Mouse (Mus musculus) activated CD4-positive, CD25-positive, alpha-beta regulatory T cell, adult 4 months (primary cell): ENCODE measurements around the gene Slc38a2. TPM values are rescaled to one million over a fixed set of nuclear protein-coding genes. Genes with fewer than 3 reads are reported as not detected.
A peak's percentile ranks its signal among the peaks of the same experiment; 100 is the strongest.

Source experiments
- ATAC-seq: one replicate; pipeline ENCODE4 v1.8.0; 2017
- polyA plus RNA-seq, 2 experiments: library from polyadenylated mRNA; unstranded; fragments of 100-300 nt; shearing (Covaris generic); gene quantifications; one replicate each; pipeline ENCODE4 v1.2.1; 2017

Slc38a2 gene
- 10 to 100 TPM; 36.1 to 47.0 TPM for polyA plus RNA-seq

DNA sequence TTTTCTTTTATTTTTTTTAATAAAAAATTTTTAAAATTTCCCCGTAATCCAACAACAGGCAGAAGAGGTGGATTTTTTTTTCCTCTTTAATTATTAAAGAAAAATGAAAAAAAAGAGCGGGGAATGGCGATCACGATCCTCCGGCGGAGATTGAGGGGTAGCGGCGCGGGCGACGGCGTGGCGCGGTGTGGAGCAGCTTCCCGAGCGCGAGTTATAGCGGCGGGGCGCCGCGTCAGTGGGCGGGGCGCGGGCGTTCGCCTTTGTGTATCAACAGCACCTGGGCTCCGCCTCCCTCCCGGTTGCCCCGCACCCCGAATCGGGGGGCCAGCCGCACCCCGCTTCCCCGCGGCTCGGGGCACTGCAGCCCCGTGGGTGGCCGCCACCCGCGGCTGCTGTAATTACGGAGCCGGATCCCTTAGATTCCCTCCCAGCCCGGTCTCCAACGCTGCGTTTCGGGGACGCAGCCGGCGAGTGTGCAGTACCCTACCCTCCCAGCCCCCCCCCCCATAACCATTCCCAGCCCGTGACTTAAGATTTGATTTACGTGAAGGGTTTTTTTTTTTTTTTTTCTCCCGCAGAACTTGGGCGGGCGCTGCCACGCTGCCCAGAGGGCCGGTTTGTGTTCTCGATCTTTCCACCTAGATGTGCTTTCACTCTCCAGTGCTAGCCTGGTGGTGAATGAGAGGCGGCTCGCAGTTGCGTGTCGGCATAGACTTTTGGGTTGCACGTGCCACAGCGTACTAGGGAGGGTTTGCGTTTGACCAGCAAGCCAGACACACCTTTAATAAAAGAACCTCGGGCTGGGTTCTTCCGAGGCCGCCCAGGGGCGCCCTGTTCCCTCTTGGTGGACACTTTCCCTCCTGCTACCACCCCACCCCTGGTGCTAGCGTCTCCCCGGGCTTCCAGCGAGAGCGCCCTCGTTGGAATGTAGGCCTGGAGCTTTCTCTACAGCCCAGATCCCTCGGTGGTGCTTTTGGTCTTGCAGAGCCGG is at the start of gene Slc38a2:
Gene Slc38a2, minus strand, starts transcription at position 210 of the 991 bp plus-strand sequence.
- ATAC-seq, result peak; percentile 61

DNA sequence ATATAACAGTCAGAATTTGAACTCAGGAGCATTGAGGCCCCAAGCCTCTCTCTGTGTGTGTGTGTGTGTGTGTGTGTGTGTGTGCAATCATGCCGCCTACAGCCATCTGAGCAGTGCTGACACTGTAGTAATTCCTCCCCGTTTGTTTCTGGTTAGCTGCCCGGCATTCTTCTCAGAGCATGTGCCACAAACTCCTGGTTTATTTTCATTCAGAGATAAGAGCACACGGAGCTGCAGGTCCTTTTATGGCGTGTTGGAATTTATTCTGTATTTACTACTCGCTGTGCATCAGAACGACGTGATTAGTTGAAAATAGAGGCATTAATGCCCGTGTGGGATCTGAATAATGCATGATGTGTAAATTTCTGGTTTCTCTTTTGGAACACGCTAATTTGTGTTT is 49.6 kb upstream of the Slc38a2 start:
- ATAC-seq, result no peak

DNA sequence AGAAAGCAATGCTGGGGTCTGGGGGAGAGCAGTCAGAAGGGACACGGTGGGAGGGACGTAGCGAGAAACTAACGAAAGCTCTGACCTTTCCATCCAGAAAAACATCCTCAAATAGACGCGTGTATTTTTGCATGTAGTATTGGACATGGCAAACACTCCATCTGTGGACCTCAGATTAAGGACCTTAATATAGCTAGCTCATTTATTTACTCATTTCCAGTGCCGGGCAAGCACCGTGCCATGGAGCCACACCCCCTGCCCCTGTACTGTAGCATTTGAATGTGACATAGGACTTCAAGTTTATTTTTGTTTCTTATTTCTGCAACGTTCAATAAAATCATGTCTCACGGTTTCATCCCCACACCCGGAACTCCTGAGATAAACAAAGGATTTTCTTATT is 48.0 kb upstream of the Slc38a2 start:
- ATAC-seq, result no peak

DNA sequence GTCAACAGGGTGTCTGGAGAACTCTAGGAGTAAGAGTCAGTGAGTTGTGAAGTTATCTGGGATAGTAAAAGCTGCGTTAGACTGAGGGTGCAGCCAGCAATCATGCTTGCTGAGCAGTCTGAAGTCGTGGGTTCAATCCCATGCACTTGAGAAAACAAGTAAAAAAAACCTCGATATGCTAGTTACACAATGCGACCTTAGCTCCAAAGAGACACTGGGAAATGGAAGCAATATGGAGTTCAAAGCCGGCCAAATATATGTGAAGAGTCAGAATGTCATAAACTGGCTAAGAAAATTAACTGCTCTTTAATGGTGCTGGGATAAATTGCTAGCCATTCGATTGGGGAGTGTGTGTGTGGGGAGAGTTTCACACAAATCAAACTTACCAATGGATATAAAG is 47.5 kb upstream of the Slc38a2 start:
- no peak for ATAC-seq

DNA sequence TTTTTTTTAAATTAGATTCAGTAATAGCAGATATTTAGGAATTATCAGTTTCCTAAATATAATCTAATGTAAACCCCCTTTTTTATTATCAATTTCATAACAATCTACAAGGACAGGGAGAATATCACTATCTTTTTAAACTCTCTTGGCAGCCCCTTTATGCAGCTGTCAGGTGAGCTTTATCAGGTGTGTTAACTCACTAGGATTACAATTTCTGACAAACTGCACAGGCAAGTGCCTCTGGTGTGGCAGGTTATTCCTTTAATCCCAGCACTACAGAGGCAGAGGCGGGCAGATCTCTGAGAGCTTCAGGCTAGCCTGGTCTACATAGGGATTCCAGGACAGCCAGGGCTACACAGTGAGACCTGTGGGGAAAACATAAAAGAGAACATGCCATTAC is 45.8 kb upstream of the Slc38a2 start:
- no peak for ATAC-seq

DNA sequence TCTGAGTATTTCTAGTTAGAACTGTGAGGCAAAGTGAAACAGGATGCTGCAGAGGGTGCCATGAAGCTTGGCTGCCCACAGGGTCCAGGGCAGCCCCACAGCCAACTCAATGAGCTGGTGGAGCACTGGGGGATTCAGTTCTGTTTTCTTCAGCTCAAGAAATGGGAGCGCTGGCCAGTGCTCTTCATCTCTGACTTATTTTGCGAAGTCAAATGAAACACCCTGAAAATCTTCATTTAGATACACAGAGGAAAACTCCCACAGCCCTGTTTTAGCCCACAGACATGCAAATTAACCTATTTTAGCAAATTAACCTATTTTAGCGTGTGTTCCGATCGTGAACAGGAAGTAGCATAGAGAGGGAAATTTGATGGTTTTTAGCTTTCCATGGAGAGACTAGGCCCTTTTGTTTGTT is 45.4 kb upstream of the Slc38a2 start:
- ATAC-seq, result peak; percentile 87

DNA sequence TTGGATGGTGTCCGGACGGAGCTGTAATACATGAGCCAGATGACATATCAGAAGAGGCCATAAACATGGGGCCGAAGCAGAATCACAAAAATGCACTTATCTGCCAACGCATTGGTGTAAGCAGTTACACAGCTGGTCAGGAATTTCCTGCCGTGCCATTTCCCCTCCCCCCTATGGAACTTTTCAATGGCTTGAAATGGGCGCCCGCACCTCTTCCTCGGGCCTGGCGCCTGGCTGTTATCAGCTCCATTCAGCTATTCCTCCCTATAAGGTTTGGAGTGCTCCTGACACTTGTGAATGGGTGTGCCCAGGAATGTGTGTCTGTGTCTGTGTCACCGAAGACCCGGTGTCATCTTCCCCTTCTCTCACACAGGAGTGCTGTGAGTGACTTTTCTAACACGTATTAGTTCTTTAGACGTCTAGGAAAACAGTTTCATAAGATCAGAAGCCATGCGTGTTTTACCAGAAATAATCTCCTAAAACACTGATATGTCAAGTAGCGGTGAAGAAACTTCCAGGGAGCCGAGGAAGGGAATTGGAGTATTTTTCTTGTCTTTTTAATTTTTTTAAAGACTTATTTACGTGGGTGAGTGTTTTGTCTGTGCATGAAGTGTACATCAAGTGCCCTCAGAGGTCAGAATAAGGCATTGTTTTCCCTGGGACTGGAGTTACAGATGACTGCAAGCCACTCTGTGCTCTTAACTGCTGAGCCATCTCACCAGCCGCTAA is 44.8 kb upstream of the Slc38a2 start:
- no peak for ATAC-seq

DNA sequence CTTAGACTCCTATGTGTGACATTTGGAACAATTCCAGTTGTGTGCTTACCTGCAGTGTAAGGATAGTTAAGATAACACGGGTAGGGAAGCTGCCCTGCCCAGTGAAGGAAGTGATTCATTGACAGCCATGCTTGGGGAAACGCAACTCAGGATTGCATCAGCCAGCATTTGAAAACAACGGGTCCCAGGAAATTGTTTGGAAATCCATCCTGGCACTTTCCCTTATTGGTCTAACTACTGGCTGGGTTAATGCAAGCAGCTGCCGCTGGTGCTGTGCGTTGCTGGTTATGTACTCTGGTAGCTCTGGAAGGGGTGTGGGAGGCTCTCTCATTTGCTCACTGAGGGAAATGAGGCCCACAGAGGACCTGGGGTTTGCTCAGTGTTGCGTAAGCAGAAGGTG is 43.7 kb upstream of the Slc38a2 start:
- no peak for ATAC-seq

DNA sequence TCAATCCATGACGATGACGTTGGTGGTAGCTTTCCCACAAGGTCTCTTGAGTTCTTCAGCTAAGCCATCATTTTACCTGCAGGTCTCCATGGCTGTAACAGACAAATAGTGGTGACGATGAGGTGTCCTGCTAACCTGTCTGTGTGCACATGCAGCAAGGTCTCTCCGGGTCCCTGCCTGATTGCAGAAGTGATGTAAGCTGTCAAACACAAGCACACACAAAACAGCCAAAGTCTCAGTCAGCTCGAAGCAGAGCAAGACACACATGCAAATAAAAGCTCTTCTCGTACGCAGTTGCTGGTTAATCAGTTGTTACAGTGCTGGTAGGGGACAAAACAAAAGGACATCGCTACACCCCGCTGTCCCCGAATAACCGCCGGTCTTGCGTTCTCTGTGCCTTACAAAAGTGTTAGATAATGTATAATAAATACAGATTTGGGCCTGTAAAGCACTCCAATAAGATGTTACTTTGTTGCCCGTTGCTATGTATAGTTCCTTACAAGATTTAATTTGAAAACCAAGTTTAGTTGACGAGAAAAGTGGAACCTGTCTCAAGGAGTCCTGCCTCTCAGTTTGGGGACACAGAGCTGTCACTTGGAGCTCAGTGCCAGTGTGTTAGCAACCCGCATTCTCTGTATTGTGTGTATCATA is 43.2 kb upstream of the Slc38a2 start:
- no peak for ATAC-seq

DNA sequence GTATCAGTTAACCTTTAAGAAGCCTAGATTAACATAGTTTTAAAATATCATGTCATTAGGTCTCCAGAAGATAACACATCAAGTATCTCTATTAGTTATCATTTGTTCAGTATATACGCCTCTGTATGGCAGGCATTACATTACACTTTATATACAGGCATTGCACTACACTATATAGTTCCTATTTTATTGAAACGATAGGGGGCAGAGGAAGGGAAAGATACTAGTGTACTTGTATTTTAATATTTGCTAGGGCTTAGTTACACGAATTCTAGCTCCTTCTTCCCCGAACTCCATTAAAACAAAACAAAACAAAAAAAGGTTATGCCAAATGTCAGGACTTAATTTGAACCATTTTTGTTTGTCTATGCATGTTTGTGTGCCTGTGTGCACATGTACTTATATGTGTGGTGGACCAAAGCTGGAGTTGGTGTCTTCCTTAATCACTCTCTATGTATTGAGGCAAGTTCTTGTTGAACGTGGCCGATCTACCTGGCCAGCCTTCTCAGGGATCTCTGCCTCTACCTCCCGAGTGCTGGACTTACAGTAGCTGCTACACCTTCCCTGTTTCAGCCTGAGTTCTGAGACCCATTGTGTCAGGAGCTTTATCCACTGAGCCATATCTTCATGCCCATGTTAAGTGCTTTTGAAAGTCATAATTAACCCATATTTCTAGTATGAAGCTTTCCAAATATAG is 41.5 kb upstream of the Slc38a2 start:
- no peak for ATAC-seq

DNA sequence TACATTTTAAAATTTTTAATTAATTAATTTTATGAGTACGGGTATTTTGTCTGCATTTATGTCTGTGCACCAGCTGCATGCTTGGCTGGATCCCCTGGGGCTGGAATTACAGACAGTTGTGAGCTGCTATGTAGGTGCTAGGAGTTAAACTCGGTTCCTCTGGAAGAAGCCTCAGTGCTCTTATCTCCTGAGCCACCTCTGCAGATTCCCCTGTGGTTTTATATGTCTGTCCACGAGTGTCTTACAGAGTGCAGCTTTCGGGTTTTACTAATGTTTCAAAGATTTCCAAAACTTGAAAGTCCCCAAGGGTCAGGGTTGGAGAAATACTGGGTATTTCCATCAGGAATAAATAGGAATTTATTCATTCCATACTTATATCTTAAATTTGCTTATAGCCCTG is 40.6 kb upstream of the Slc38a2 start:
- no peak for ATAC-seq

DNA sequence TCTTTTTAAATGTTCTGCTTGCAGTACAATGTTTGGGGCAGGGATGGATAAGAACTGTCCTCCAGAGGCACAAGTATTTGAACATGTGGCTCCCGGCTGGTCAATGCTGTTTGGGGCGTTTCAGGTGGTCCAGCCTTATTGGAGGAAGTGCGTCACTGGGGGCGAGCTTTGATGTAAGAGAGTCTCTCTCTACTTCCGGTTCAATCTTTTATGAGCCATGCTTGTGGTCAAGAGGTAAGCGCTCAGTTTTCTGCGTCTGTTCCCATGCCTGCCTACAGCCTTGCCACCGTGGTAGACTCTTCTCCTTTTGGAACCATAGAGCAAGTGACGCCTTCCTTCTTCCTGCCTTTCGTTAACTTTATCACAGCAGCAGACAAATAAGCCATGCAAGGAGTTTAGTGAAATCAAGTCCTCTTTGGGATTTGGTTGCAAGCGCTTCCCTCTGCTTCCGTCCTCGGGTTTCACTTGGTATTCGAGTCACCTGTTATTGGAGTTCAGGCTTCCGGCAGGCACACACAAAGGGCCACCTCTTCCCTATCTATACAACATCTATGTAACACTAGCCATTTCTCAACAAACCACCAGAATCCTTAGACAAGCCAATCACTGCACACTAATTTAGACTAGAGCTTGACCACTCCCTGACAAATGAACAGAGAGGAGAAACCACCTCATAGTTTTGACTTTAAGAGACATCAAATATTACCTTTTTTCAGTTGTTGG is 37.3 kb upstream of the Slc38a2 start:
- no peak for ATAC-seq

DNA sequence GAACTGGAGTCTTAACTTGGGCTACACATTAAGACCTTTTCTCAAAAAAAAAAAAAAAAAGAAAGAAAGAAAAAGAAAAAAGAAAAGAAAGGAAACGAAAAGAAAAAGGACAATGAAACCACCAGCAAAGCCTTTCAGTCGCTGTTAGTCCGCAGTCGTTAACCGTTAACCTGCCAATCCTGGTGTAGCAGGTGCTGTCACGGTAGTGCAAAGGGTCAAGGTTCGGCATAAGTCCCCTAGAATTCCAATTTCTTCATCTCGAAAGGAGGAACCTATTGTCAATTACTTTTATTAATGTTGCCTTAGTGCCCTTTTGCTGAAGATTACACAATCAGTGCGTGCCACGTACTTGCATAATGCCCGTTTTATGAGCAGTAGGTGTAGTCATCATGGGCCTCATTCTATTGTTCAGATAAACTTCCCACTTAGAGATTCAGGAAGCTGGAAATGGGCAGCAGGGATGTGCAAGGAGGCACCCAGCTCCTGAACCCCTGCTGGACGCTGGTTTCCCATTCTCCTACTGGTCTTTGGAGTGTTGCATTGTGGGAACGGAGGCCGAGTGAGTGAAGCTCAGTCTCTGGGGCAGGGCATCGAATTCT is 36.1 kb upstream of the Slc38a2 start:
- no peak for ATAC-seq

DNA sequence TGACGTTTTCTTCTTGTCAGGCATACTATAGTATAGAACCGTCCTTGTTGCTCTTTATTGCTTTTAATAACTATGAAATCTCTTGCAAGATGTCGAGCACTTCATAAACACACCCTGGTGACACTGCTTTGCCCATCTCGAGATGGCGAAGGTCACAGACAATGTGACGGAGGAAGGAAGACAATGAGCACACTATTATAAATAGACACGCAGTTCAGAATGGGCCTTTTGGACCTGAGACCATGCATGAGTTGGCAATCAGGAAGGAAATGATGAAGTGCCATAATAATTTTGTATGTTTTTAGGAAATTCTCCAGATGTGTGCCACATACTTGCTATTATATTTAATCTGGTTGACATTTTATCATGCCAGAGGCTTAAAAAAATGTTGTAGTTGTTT is 34.9 kb upstream of the Slc38a2 start:
- no peak for ATAC-seq

DNA sequence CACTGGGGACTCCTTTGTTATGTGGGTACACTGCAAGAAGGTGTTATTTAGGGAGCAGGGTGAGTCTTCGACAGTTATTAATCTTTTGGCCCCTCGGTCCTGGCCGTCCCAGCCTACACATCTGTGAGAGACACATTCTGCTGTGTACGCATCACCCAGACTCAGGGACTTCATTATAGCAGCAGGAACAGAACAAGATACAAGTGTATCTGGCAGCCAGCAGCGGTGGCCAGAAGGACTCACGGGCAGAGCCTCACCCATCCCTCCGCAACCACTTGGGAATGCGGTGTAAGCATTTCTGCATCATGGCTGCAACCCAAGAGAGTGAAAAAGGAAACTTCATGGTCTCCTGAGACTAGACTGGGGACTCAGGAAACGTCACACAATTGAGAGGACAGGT is 30.9 kb upstream of the Slc38a2 start:
- no peak for ATAC-seq

DNA sequence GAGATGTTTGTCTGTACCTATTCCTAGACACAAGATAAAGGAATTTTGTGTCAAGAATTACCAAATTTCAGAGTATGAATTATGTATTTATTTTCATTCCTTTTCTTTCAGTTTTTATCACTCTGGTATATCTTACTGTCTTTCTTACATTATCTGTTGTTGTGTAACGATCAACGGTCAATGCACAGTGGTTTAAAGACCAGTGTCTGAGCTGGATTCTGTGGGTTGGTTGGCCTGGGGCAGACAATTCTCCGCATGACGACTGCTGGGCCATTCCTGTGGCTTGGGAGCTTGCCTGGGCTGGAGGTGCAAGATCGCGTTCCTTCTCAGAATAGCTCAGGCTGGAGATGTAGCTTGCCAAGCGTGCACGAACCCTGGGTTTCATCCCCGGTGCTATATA is 30.3 kb upstream of the Slc38a2 start:
- ATAC-seq, result no peak

DNA sequence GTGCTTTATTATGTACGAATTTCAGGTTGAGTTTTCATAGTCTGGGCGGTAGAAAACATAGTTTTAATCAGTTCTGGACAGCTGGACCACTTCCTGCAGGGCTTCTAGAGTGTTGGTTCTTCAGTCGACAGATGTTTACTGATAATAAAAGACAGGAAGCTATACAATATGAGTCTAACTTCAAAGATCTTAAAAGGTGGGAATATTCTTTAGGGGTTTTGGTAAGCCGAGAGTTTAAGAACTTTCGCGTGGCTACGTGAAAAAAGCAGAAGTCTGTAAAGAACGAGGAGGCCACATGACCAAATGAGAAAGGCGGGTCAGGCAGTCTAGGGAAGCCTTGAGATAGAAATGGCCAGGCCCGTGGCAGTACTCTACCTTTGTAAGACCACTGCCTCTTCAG is 29.5 kb upstream of the Slc38a2 start:
- no peak for ATAC-seq

DNA sequence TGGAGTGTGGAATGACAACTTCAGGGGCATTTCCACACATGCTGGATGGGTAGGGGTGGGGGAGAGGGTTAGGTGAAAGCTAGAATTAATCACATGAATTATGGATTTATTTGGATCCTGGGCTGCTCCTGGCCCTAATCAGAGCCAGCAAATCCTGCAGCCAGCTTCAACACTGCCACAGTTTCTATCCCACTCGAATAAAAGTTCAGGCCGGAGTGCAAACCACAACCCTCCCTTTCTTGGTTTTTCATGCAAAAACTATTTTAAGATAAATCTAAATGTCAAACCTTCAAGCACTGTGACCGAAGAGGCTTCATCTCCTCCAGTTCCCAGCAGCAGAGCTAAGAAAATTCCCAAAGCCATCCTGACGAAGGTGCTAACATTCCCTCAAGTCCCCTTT is 28.8 kb upstream of the Slc38a2 start:
- no peak for ATAC-seq

DNA sequence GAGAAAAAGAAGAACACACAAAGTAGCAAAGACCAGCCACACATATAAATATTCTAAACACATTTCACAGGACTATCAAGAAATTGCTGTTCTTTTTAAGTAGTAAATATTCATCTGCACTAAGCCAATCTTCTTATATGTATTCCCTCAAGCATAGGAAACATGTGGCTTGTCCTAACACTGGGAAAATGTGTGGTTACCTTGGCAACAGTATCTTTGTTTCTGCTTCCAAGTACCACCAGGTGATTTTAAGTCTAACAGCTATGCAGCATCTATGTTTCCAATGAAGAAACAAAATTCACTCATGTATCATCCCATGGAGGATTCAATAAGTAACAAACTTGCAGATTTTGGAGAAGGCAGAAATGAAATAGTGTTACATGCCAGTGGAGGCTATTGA is 25.0 kb upstream of the Slc38a2 start:
- no peak for ATAC-seq

DNA sequence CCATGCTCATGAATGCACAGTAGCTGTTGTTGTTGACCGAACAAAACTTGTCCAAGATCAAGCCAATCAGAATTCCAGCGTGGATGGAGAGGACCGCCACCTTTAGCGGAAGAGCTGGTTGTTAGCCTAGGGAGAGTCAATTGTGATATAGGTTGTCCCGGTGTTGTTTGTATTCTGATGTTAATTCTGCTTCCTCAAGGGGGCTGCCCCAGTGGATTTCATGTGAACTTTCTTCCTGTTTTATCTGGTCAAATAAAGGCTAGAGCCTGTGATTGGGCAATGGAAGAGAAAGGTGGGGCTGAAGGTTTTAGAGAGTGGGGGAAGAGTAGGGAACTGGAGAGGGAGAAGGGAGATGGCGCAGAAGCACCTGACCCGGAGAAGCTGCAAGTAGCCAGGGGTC is 22.7 kb upstream of the Slc38a2 start:
- ATAC-seq, result no peak

DNA sequence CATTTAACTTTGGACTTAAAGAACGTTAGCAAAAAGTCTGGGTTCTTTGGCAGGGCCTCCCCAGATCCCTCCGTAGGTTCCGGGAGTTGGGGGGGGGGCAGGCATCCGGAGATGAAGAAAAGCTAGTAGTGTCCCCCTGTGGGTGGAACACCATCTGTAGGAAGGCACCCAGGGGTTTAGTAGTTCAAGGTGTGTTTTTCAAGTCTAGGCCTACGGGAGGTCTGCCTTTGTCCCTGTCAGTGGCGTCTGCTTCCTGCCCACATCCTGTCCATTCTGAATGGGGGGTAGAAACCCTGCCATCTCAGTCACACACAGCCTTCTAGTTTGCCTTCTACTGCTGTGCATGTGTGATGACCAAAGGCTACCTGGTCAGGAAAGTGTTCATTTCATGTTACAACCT is 20.6 kb upstream of the Slc38a2 start:
- ATAC-seq, result peak; percentile 90

DNA sequence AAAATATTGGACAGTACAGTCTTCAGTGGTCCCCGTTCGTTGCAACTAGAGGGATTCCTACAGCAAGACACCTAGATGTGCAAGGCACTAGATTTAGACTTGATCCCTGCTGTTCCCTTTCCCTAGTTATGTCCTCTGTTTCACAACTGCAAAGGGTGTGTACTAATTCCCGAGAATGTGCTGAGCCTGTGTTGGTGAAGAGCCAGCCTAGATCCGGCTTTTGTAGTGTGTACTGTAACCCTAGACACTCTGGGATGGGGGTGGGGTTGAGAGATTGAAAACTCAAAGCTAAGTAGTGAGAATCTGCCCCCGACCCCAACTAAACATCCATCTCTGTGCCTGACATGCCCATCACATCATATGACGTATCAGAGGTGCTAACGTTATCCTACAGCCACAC is 18.9 kb upstream of the Slc38a2 start:
- no peak for ATAC-seq
